Mouse (Mus musculus): ENCODE data around the gene Ehd1. TPM values are rescaled to one million over a fixed set of nuclear protein-coding genes. Genes with fewer than 3 reads are reported as not detected.

Gene Ehd1
- polyA plus RNA-seq, 1 experiment from 2014 or later = 46.0 TPM

- Histone ChIP-seq H3K9me3 (ENCODE audit: control insufficient read depth, low read length) (no peaks in the 10 kb centered on the region), H3K27me3 (ENCODE audit: control insufficient read depth, insufficient read depth, low read length) (no peaks in the 10 kb centered on the region), H3K4me1 (ENCODE audit: control insufficient read depth, insufficient read depth, low read length) (peaks cover 38% of the 10 kb centered on the region), H3K4me2 (replicated peaks; ENCODE audit: low read depth, low read length) (no peak overlapping the region), H3K36me3 (ENCODE audit: control insufficient read depth, insufficient read depth, low read length) (peaks cover 38% of the 10 kb centered on the region), H3K4me3 (ENCODE audit: low read length) (no peak overlapping the region), H3K9ac (ENCODE audit: low read depth, low read length) (no peak overlapping the region), H3K27ac (ENCODE audit: low read depth, low read length) (no peak overlapping the region)
- ATAC-seq (ENCODE audit: low FRiP score, low TSS enrichment) = no peak
- WGBS = 90% methylated on average over 6 of the region's 6 CpGs
Measured at GRCm38 (mm10) chr19:6339191-6339590, 62.7 kb downstream of the Ehd1 start.

GRCm38 (mm10) chr19:6339890-6340504 lies 63.5 kb downstream of the Ehd1 start:
- Histone ChIP-seq H3K4me3 (ENCODE audit: low read length) (peak overlapping the region; percentile 12), H3K9me3 (ENCODE audit: control insufficient read depth, low read length) (no peaks in the 10 kb centered on the region), H3K4me1 (ENCODE audit: control insufficient read depth, insufficient read depth, low read length) (peaks cover 35% of the 10 kb centered on the region), H3K9ac (ENCODE audit: low read depth, low read length) (no peak overlapping the region), H3K27me3 (ENCODE audit: control insufficient read depth, insufficient read depth, low read length) (no peaks in the 10 kb centered on the region), H3K36me3 (ENCODE audit: control insufficient read depth, insufficient read depth, low read length) (peaks cover 45% of the 10 kb centered on the region), H3K4me2 (replicated peaks; ENCODE audit: low read depth, low read length) (peak overlapping the region; percentile 95; the same call in 1 of the 2 replicates), H3K27ac (ENCODE audit: low read depth, low read length) (peak overlapping the region; percentile 38; the same call in 1 of the 2 replicates)
- no peak for ATAC-seq (ENCODE audit: low FRiP score, low TSS enrichment)
- 52% methylated on average over 15 of the region's 15 CpGs for WGBS

GRCm38 (mm10) chr19:6340524-6341452 lies 64.3 kb downstream of the Ehd1 start, which contains the start of gene Map4k2:
Gene Map4k2 (plus strand): TSS chr19:6341135.
- peak within 1 kb of the TSS; percentile 95 for H3K4me2 ChIP-seq (replicated peaks; ENCODE audit: low read depth, low read length)
- peaks cover 52% of the 10 kb centered on the region for H3K36me3 ChIP-seq (ENCODE audit: control insufficient read depth, insufficient read depth, low read length)
- WGBS = 6% methylated on average over 57 of the region's 72 CpGs
- H3K4me3 ChIP-seq (ENCODE audit: low read length) = peak within 1 kb of the TSS; percentile 81
- peaks cover 33% of the 10 kb centered on the region for H3K4me1 ChIP-seq (ENCODE audit: control insufficient read depth, insufficient read depth, low read length)
- H3K27ac ChIP-seq (ENCODE audit: low read depth, low read length) = peak within 1 kb of the TSS; percentile 62; the same call in 1 of the 2 replicates
- peak within 1 kb of the TSS; percentile 75 for H3K9ac ChIP-seq (ENCODE audit: low read depth, low read length)
- no peaks in the 10 kb centered on the region for H3K27me3 ChIP-seq (ENCODE audit: control insufficient read depth, insufficient read depth, low read length)
- peak; percentile 75 for ATAC-seq (ENCODE audit: low FRiP score, low TSS enrichment)
- H3K9me3 ChIP-seq (ENCODE audit: control insufficient read depth, low read length) = no peaks in the 10 kb centered on the region

GRCm38 (mm10) chr19:6341453-6342077 lies 65.0 kb downstream of the Ehd1 start:
- Histone ChIP-seq H3K9me3 (ENCODE audit: control insufficient read depth, low read length) (no peaks in the 10 kb centered on the region), H3K9ac (ENCODE audit: low read depth, low read length) (peak overlapping the region; percentile 75), H3K4me2 (replicated peaks; ENCODE audit: low read depth, low read length) (peak overlapping the region; percentile 95), H3K27me3 (ENCODE audit: control insufficient read depth, insufficient read depth, low read length) (no peaks in the 10 kb centered on the region), H3K4me3 (ENCODE audit: low read length) (peak overlapping the region; percentile 81), H3K36me3 (ENCODE audit: control insufficient read depth, insufficient read depth, low read length) (peaks cover 60% of the 10 kb centered on the region), H3K4me1 (ENCODE audit: control insufficient read depth, insufficient read depth, low read length) (peaks cover 26% of the 10 kb centered on the region), H3K27ac (ENCODE audit: low read depth, low read length) (peak overlapping the region; percentile 62; the same call in 1 of the 2 replicates)
- WGBS = 9% methylated on average over 22 of the region's 23 CpGs
- ATAC-seq (ENCODE audit: low FRiP score, low TSS enrichment) = no peak

- no peak for ATAC-seq (ENCODE audit: low FRiP score, low TSS enrichment)
- H3K36me3 ChIP-seq (ENCODE audit: control insufficient read depth, insufficient read depth, low read length) = peaks cover 56% of the 10 kb centered on the region
- H3K4me2 ChIP-seq (replicated peaks; ENCODE audit: low read depth, low read length) = peak overlapping the region; percentile 95; the same call in 1 of the 2 replicates
- peak overlapping the region; percentile 81; the same call in 1 of the 2 replicates for H3K4me3 ChIP-seq (ENCODE audit: low read length)
- no peaks in the 10 kb centered on the region for H3K27me3 ChIP-seq (ENCODE audit: control insufficient read depth, insufficient read depth, low read length)
- 74% methylated on average over 5 of the region's 5 CpGs for WGBS
- no peak overlapping the region for H3K9ac ChIP-seq (ENCODE audit: low read depth, low read length)
- H3K27ac ChIP-seq (ENCODE audit: low read depth, low read length) = no peak overlapping the region
- H3K9me3 ChIP-seq (ENCODE audit: control insufficient read depth, low read length) = no peaks in the 10 kb centered on the region
- H3K4me1 ChIP-seq (ENCODE audit: control insufficient read depth, insufficient read depth, low read length) = peaks cover 17% of the 10 kb centered on the region; the same call in 1 of the 2 replicates
Measured at GRCm38 (mm10) chr19:6342276-6342933, 65.9 kb downstream of the Ehd1 start.

GRCm38 (mm10) chr19:6343066-6343925 lies 66.8 kb downstream of the Ehd1 start:
- H3K9me3 ChIP-seq (ENCODE audit: control insufficient read depth, low read length) = no peaks in the 10 kb centered on the region
- no peak overlapping the region for H3K4me3 ChIP-seq (ENCODE audit: low read length)
- no peak overlapping the region for H3K9ac ChIP-seq (ENCODE audit: low read depth, low read length)
- H3K27ac ChIP-seq (ENCODE audit: low read depth, low read length) = no peak overlapping the region
- no peaks in the 10 kb centered on the region for H3K27me3 ChIP-seq (ENCODE audit: control insufficient read depth, insufficient read depth, low read length)
- H3K4me2 ChIP-seq (replicated peaks; ENCODE audit: low read depth, low read length) = no peak overlapping the region; the same call in 1 of the 2 replicates
- H3K36me3 ChIP-seq (ENCODE audit: control insufficient read depth, insufficient read depth, low read length) = peaks cover 47% of the 10 kb centered on the region
- 80% methylated on average over 17 of the region's 19 CpGs for WGBS
- peaks cover 17% of the 10 kb centered on the region; the same call in 1 of the 2 replicates for H3K4me1 ChIP-seq (ENCODE audit: control insufficient read depth, insufficient read depth, low read length)
- no peak for ATAC-seq (ENCODE audit: low FRiP score, low TSS enrichment)

GRCm38 (mm10) chr19:6343996-6344395 lies 67.5 kb downstream of the Ehd1 start:
- Histone ChIP-seq H3K4me1 (ENCODE audit: control insufficient read depth, insufficient read depth, low read length) (peaks cover 18% of the 10 kb centered on the region; the same call in 1 of the 2 replicates), H3K4me2 (replicated peaks; ENCODE audit: low read depth, low read length) (no peak overlapping the region), H3K27me3 (ENCODE audit: control insufficient read depth, insufficient read depth, low read length) (no peaks in the 10 kb centered on the region), H3K36me3 (ENCODE audit: control insufficient read depth, insufficient read depth, low read length) (peaks cover 40% of the 10 kb centered on the region), H3K4me3 (ENCODE audit: low read length) (no peak overlapping the region), H3K27ac (ENCODE audit: low read depth, low read length) (no peak overlapping the region), H3K9me3 (ENCODE audit: control insufficient read depth, low read length) (no peaks in the 10 kb centered on the region), H3K9ac (ENCODE audit: low read depth, low read length) (no peak overlapping the region)
- ATAC-seq (ENCODE audit: low FRiP score, low TSS enrichment) = no peak
- 85% methylated on average over 5 of the region's 5 CpGs for WGBS

- H3K4me1 ChIP-seq (ENCODE audit: control insufficient read depth, insufficient read depth, low read length) = peaks cover 8% of the 10 kb centered on the region; the same call in 1 of the 2 replicates
- H3K9ac ChIP-seq (ENCODE audit: low read depth, low read length) = no peak overlapping the region
- peaks cover 28% of the 10 kb centered on the region for H3K36me3 ChIP-seq (ENCODE audit: control insufficient read depth, insufficient read depth, low read length)
- H3K9me3 ChIP-seq (ENCODE audit: control insufficient read depth, low read length) = no peaks in the 10 kb centered on the region
- no peak overlapping the region for H3K4me3 ChIP-seq (ENCODE audit: low read length)
- ATAC-seq (ENCODE audit: low FRiP score, low TSS enrichment) = no peak
- H3K27ac ChIP-seq (ENCODE audit: low read depth, low read length) = no peak overlapping the region
- 89% methylated on average over 4 of the region's 5 CpGs for WGBS
- no peaks in the 10 kb centered on the region for H3K27me3 ChIP-seq (ENCODE audit: control insufficient read depth, insufficient read depth, low read length)
- H3K4me2 ChIP-seq (replicated peaks; ENCODE audit: low read depth, low read length) = no peak overlapping the region
Measured at GRCm38 (mm10) chr19:6346023-6346422, 69.5 kb downstream of the Ehd1 start.
